Mouse (Mus musculus): Measurements from ENCODE around the gene Rapgef3.

Rapgef3 gene

GRCm38 (mm10) chr15:97773108-97773507 is 5.3 kb upstream of the Rapgef3 start:
- DNase-seq (ENCODE audit: low read depth, low spot score): no peak

- DNase-seq (ENCODE audit: low read depth, low spot score): no peak
These were observed 2.5 kb upstream of the Rapgef3 start for GRCm38 (mm10) chr15:97770280-97770679.

- peak; percentile 73 for DNase-seq (ENCODE audit: low read depth, low spot score)
These were observed 420 bp upstream of the Rapgef3 start for GRCm38 (mm10) chr15:97768192-97768591.

- peak; percentile 45 for DNase-seq (ENCODE audit: low read depth, low spot score)
These were observed 1.0 kb downstream of the Rapgef3 start for GRCm38 (mm10) chr15:97766594-97767279.

- peak; percentile 44 for DNase-seq (ENCODE audit: low read depth, low spot score)
These were observed 1.6 kb downstream of the Rapgef3 start for GRCm38 (mm10) chr15:97766194-97766593.

- DNase-seq (ENCODE audit: low read depth, low spot score): no peak
These were observed 2.5 kb downstream of the Rapgef3 start for GRCm38 (mm10) chr15:97765090-97765794.

GRCm38 (mm10) chr15:97764532-97764931 is 3.2 kb downstream of the Rapgef3 start:
- DNase-seq (ENCODE audit: low read depth, low spot score): peak; percentile 47

- DNase-seq (ENCODE audit: low read depth, low spot score): peak; percentile 70
These were observed 4.3 kb downstream of the Rapgef3 start for GRCm38 (mm10) chr15:97763256-97764049.

- DNase-seq (ENCODE audit: low read depth, low spot score): no peak
These were observed 5.0 kb downstream of the Rapgef3 start for GRCm38 (mm10) chr15:97762733-97763132.

- DNase-seq (ENCODE audit: low read depth, low spot score): no peak
These were observed 6.3 kb downstream of the Rapgef3 start for GRCm38 (mm10) chr15:97761438-97761837.

GRCm38 (mm10) chr15:97760952-97761351 is 6.8 kb downstream of the Rapgef3 start:
- DNase-seq (ENCODE audit: low read depth, low spot score): no peak

- no peak for DNase-seq (ENCODE audit: low read depth, low spot score)
These were observed 7.8 kb downstream of the Rapgef3 start for GRCm38 (mm10) chr15:97760006-97760405.

- no peak for DNase-seq (ENCODE audit: low read depth, low spot score)
These were observed 12.4 kb downstream of the Rapgef3 start for GRCm38 (mm10) chr15:97755361-97755760.

- DNase-seq (ENCODE audit: low read depth, low spot score): no peak
These were observed 13.3 kb downstream of the Rapgef3 start for GRCm38 (mm10) chr15:97754476-97754875.

- DNase-seq (ENCODE audit: low read depth, low spot score): peak; percentile 20
These were observed 15.3 kb downstream of the Rapgef3 start for GRCm38 (mm10) chr15:97752491-97752890.

GRCm38 (mm10) chr15:97751676-97752075 is 16.1 kb downstream of the Rapgef3 start:
- DNase-seq (ENCODE audit: low read depth, low spot score): peak; percentile 77

GRCm38 (mm10) chr15:97750697-97751096 is 17.1 kb downstream of the Rapgef3 start:
- peak; percentile 90 for DNase-seq (ENCODE audit: low read depth, low spot score)

- DNase-seq (ENCODE audit: low read depth, low spot score): no peak
These were observed 17.9 kb downstream of the Rapgef3 start for GRCm38 (mm10) chr15:97749841-97750240.

GRCm38 (mm10) chr15:97749397-97749796 is 18.4 kb downstream of the Rapgef3 start:
- DNase-seq (ENCODE audit: low read depth, low spot score): peak; percentile 51

GRCm38 (mm10) chr15:97748964-97749363 is 18.8 kb downstream of the Rapgef3 start:
- no peak for DNase-seq (ENCODE audit: low read depth, low spot score)

- peak; percentile 52 for DNase-seq (ENCODE audit: low read depth, low spot score)
These were observed 19.5 kb downstream of the Rapgef3 start for GRCm38 (mm10) chr15:97748309-97748708.

- no peak for DNase-seq (ENCODE audit: low read depth, low spot score)
These were observed 20.3 kb downstream of the Rapgef3 start for GRCm38 (mm10) chr15:97747486-97747885.

All from A20 (cell line).